Mouse (Mus musculus): Measurements from ENCODE around the gene Amn1.
"Not testable (repeated sequence)": the region's sequence is repeated elsewhere in the genome, so short reads cannot be mapped to it uniquely, and the experiment has no call there.

Gene Amn1

DNA sequence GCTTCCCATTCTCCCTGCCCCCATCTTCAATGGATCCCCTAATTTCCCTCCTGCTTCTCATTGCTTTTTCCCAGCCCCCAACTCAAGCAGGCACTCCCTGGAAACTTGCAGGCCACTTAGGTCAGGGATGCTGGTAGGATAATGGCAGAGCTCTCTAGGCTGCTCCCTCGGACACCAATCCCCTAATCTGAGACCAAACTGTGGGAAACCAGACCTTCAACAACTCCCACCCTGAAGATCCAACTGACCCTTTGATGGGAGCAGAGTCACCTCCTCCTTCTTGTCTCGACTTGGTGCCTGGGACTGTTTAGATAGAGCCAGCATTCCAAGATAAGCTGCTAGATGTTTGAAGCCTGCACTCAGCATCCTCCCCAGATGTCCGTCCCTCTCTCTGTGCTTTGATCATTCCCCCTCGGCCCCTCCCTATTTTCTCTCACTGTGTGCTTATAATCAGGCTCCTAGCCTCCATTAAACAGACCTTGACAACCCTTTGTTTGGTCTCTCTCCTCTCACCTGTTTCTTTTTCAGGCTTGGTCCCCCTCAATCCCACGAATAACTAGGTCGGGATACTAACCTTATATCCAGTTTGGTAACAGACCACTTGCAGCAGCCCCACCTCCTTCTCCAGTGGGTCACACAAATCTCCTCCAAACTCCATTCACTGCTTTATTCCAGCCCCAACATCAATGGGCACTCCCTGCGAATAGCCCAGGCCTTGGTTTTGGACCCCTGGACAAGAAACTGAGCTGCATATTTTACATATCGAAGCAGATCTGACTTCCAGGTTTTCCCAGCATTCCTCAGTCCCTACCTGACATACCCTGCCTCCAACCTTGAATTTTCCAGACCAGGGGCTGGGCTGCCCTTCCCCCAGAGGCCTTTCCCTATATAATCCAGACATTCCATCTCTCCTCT is 34.1 kb downstream of the Amn1 start:
- no peak for DNase-seq (ENCODE audit: low spot score)

DNA sequence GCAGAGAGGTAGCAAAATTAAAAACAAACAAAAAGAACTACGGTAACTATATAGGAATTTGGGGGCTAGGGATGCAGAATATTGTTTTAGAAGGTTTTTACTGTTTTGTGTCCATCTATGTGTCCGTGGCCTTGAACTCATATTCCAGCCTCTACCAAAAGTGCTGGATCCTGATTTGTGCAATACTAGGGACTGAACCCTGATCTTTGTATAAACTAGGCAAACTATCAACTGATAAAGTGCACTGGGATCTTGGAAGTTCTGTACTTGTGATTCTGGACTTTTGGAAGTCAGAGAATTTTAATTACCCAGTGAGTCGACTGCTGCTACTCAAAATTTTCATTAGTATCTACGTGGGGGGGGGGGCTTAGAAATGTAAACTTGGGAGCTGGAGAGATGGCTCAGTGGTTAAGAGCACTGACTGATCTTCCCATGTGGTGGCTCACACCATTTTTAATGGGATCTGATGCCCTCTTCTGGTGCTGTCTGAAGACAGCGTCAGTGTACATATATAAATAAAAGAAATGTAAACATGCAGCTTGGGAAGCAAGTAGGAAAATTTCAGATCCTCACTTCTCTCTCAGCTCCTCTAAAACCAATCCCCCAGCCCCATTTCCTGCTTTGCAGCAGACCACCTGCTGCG is 34.9 kb downstream of the Amn1 start:
- DNase-seq (ENCODE audit: low spot score) = no peak

GRCm38 (mm10) chr6:149152119-149152518 is 36.4 kb downstream of the Amn1 start:
- DNase-seq (ENCODE audit: low spot score) = no peak

GRCm38 (mm10) chr6:149148436-149149229 is 39.9 kb downstream of the Amn1 start:
- DNase-seq (ENCODE audit: low spot score) = no peak

DNA sequence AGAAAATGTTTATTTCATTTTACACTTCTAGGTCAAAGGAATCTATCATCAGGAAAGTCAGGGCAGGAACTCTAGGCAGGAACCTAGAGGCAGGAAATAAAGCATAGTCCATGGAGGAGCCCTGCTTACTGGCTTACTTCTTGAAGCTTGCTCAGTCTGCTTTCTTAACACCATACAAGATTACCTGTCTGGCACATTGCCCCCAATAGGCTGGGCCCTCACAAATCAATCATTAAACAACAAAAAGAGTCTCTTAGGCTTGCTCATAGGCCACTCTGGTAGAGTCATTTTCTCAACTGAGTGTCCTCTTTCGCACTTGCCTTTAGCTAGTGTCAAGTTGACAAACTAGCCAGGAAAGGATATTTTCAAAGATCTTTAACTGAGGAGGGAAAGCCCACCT is 43.4 kb downstream of the Amn1 start:
- no peak for DNase-seq (ENCODE audit: low spot score)

DNA sequence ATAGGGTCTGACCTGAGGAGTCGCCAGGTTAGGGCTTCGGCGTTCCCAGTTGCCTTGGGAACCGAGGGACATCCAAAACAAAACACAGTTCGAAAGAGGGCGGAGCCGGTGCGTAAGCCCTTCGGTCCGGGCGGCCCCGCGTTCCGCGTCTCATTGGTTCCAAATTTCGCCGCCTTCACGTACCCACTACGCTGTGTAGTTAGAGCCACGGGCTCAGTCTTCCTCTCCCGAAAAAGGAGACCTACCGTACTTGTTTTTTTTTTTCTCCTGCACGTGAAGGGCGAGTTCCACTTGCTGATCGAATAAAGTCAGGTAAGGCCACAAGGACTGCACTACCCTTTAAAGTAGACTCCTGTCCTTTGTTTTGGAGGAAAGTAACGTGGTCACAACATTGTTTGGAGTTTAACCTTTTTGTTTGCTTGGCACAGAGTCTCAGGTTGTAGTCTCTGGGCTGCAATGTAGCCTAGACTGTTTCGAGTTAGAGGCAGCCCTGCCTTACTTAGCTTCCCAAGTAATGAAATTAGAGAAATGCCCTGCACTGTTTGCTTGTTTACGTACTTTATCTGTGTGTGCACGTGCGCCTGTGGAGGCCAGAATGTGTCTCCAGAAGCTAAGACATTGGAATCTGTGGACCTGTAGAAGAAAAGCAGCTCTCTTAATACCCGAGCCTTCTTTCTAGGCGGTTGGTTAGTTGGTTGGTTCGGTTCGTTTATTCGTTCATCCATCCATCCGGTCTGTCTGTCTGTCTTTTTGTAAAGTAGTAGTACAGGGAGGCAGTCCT is 46.9 kb downstream of the Amn1 start:
- DNase-seq (ENCODE audit: low spot score) = peak; percentile 87

DNA sequence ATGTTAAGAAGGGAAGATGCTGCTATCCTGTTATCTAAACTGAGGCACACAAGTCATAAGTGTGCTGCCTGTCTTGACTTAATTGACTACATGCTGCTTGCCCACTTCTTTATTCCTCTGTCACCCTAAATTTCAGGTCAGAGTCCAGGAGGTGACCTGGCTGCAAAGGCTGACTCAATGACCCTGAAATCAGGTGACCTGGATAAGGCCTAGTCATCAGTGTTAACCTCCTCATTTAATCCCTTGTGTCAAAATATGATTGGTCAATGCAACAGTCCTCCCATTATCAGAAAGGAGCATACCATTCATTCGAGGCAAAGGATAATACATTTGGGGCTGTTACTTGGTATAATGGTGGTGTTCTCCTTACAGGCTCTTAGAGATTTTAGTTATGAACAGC is 49.0 kb downstream of the Amn1 start, which contains the start of gene Etfbkmt:
Etfbkmt (plus strand) TSS at position 379 of the 400 bp plus-strand sequence.
- no peak for DNase-seq (ENCODE audit: low spot score)

- DNase-seq (ENCODE audit: low spot score) = no peak
These were observed 49.5 kb downstream of the Amn1 start for GRCm38 (mm10) chr6:149139011-149139410.

DNA sequence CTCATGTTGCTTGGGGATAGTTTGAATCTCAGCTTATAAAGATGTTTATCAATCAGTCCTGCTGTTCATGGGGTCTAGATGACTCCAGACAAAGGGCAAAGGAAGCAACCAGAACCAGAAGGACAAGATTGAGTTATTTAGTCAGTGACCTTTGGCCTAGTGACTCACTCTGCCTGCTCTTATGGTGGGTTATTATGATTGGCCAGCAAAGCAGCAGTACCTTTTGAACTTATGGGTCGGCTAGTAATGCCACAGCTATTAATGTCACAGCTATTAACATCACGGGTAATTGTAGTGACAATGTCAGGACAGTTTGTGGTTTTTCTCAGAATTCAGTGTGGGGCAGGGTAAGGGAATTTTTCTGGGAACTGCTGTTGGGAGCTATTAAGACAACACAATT is 50.6 kb downstream of the Amn1 start:
- DNase-seq (ENCODE audit: low spot score) = no peak

DNA sequence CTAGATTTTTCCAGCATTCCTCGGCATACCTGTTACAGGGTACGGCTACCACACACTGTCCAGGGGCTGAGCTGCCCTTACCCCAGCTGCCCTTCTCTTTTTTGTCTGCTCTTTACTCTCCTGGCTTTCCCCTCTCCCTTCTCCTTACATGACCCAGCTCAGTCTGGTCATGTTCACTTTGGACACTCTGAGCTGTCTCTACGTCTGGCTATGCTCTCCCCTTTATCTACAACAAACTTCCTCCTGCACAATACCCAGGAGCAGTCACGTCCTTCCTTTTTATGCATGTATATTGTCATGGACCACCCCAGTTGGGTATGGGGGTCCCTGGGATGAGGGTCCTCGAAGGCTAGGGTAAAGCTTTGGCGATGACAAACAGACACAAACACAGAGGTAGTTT is 52.9 kb downstream of the Amn1 start:
- no peak for DNase-seq (ENCODE audit: low spot score)

GRCm38 (mm10) chr6:149134391-149135150 is 53.9 kb downstream of the Amn1 start:
- DNase-seq (ENCODE audit: low spot score) = no peak

GRCm38 (mm10) chr6:149132311-149133077 is 56.0 kb downstream of the Amn1 start:
- DNase-seq (ENCODE audit: low spot score) = peak; percentile 56

DNA sequence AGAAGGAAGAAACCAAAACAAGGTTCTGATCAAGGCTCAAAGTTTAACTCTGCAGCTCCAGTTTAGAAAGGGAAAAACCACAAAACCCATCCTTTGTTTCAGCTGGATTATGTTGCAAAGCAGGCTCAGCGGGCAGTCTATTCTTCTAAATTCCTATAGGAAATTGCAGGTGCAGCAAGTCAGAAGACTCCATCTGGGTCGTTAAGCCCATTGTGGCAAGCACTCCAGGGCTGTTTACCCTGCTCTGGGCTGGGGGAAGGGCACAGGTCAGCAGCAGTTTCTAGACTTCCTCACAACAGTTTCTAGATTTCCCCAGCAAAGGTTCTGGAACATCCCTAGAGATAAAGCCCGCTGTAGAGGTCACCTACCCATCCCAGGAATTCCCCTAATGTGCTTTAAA is 57.4 kb downstream of the Amn1 start:
- no peak for DNase-seq (ENCODE audit: low spot score)

GRCm38 (mm10) chr6:149129870-149130269 is 58.6 kb downstream of the Amn1 start, which contains the start of gene Gm10203:
Gm10203 (plus strand) TSS chr6:149130170.
- DNase-seq (ENCODE audit: low spot score) = not testable (repeated sequence)

DNA sequence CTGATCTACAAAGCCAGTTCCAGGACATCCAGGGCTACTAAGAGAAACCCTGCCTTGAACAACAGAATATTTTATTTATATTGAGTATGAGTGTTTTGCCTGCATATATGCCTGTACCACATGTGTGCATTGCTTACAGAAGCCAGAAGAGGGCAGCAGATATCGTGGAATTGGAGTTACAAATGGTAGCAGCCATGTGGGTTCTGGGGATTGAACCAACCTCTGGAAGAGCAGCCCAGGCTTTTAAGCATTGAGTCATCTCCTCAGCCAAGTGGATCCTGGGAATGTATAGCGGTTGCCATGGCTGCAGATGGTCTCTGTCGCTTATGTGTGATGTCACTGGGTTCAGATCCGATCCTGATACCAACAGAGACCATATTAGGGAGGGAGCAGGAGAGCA is 61.8 kb downstream of the Amn1 start:
- peak; percentile 66 for DNase-seq (ENCODE audit: low spot score)

DNA sequence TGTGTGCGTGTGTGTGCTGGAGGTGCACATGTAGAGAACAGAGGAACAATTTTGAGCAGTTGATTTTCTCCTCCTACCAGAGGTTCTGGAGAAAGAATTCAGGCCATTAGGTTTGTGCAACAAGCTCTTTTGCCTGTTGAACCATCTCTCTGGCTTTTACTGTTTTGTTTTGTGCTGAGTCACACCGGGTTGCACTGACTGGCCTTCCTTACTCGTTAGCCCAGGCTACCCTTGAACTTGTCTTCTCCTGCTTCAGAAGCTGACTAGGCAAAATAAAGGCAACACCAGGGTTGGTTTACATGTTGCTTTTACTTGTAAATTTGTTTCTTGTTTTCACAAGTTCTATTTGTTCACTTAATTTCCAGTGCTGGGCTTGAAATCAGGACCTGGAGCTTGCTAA is 65.5 kb downstream of the Amn1 start:
- no peak for DNase-seq (ENCODE audit: low spot score)

DNA sequence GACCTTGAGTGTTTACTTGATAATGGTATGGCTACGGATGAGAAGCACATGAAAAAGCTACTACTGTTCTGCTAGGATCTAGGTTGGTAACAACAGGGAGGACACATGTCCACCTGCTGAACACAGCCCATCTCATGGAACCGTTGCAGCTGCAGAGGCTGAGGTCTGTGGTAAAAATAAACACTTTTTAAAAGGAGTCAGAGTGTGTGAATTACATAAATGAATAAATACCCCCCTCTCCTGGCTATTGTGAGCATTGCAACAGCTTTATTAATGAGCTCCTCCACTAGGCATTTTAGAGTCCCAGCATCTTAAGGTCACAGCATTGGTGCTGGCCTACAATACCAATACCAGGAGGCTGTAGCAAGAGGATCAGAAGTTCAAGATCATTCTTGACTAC is 68.7 kb downstream of the Amn1 start:
- DNase-seq (ENCODE audit: low spot score) = peak; percentile 49

- DNase-seq (ENCODE audit: low spot score) = no peak
These were observed 69.6 kb downstream of the Amn1 start for GRCm38 (mm10) chr6:149118935-149119334.

GRCm38 (mm10) chr6:149116992-149117391 is 71.5 kb downstream of the Amn1 start:
- DNase-seq (ENCODE audit: low spot score) = no peak

DNA sequence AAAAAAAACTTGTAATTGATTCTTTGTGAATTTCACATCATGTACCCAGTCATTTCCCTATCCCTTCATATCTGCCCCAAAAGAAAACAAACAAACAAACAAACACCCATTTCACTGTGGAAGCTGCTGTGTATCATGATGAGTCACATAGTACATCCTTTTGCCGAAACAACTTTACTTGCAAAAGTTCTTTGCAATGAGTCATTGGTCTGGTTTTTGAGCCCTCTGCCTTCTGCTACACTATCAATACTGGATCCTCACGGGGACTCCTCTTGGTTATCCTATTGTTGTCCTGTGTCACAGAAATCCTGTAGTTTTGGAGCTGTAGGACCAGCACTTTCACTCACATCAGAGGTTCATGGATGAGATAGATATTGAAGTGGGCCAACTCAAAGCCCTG is 79.6 kb downstream of the Amn1 start:
- DNase-seq (ENCODE audit: low spot score) = no peak

Measured in T-cell, adult 2 months (primary cell).